Mouse (Mus musculus) lung, postnatal 36 days (tissue): ENCODE measurements at regions not wholly inside any gene's neighbourhood (a gene's known extent, or its start where the extent isn't known, plus 50 kb on each side); places are given as distances from the start of the nearest gene placed in this dataset.

ENCODE experiments used
- DNase-seq: peaks from one replicate; pipeline ENCODE4 v3.0.0; 2022; ENCODE audit warnings: mixed read lengths

DNA sequence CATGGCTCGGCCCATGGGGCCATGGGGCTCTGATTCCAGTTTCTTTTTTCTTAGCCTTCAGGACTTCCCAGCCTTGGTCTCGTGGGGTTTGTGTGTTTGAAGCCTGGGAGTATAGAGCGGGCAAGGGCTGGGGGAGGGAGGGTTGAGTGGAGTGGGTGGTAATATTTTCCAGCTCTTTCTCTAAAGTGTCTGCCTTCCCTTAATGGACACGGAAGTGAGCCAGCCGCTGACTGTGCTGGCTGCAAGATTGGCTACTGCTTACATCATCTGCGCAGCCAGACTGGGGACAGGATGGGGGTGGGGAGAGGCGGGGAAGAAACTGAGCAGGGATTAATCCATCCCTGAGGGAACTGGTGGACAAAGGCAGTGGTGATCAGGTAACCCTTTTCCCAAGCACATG, 52.3 kb downstream of the Tnp1 start:
- peak; percentile 51 for DNase-seq

DNA sequence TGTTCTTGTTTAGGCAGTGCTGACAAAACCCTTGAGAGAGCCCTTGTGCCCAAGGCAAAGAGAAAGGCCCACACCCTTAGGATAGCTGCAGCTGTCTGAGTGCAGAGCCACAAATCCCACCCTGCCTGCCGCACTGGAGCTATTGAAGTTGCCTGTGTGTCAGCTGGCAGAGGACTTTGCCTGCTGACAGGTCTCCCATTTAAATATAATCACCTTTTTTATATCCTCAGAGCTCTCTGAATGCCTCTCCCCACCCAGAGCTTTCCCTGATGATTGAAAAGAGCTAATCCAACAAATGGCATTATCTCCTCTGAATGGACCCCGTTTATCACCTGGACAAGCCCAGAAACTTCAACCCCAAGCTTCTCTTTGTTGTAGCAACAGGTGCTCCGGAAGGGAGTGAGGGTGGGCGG, 55.5 kb downstream of the Tnp1 start:
- no peak for DNase-seq

DNA sequence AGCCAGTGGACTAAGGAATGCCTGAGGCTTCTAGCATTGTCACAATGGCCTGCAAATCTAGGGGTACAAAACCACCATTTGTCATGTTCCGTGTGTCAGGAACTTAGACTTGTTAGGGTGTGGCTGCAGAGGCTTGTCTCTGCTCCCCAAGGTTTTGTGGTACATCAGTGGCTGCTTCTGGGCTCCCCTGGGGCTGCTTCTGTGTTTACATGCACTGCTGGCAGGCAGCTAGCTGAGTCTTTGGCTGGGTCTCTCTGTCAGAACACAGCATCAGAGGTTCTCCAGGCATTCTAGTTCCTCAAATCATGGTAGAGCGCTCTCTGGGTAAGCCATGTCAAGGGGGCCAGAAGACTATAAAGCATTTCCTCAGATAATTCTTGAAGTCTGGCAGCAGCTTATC, 60.3 kb downstream of the Tnp1 start:
- no peak for DNase-seq

DNA sequence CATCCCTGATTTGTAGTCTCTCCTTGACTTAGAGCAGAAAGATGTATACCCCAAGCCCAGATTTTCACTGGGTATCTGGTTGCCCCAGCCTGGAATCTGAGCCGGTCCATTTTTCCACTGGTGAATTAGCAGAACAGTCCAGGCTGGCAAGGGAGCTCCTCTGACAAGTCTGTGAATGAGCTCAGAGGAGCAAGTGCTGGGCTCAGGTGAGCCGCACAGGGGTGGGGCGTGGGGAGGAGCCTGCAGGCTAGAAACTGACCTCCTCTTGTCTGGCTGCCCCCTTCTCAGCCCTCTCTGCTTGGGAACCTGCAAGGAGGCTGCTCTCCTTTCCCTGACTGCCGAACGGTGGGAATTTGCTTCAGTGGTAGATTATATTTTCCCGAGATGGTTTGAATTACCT, 62.8 kb downstream of the Tnp1 start:
- DNase-seq = peak; percentile 32

DNA sequence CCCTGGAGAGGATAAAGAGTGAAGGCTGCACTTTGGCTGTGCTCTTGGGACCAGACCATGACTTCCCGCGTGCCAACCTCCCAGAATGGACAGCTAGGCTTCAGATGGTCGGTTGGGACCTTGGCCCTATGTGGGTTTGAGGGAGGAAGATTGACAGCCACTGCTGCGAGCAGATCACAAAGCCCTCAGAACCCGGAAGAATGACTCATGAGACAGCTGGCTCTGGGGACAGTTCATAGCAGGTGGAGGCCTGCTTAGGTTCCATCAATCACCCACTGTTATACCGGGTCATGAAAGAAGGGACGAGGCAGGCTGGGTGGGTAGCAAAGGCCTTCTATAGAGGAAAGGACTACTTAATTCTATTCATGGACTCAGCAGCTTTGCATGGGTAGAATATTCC, 63.9 kb downstream of the Tnp1 start:
- DNase-seq = no peak

DNA sequence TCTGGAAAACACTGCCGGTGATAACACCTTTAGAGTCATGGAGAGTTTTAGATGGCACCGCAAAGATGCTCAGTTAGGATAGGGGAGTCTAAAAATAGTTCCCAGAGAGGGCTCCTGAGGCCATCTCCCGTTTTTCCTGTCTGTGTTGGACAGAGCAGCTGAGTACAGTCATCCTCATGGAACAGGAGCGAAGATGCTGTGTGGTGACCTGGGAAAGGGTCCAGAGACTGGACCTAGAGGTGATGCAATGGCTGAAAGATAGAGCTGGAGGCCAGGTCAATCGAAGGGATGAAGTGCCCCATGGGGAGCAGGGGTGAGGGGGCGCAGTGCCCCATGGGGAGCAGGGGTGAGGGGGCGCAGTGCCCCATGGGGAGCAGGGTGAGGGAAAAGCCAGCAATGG, 64.3 kb downstream of the Tnp1 start:
- DNase-seq = no peak

DNA sequence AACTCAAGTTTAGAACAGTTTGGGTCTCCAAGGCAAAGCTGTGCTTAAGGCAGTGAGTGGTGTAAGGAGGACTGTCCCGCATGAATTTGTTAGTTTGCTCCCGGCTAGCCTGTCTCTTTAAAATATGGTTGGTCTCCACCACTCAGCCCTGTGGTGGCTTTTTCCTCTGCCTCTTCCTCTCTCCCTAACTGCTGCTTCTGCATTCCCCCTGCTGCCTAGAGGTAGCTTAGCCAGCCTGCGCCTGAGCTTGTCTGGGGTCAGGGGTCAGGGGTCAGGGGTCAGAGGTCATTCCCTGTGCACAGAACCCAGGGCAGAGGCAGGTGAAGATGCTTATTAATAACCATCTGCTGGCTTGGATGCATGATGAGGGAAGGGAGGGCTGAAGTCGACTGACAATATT, 69.5 kb downstream of the Tnp1 start:
- DNase-seq = no peak

DNA sequence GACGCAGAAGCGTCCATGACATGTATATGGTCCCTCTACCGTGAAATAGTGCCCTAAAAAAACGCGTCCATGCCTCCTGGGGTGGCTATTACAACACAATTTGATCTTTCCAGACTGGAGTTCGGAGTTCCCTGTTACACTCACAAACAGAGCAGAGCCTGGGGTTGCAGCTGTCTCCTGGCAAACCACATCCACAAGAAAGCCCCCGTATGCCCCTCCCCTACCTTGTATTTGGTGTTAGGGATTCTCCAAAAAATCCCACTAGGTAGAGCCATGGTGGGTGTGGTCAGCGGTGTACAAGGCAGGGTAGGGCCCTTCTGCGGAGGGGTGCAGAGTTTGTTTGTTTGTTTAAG, 70.0 kb downstream of the Tnp1 start:
- DNase-seq = no peak

DNA sequence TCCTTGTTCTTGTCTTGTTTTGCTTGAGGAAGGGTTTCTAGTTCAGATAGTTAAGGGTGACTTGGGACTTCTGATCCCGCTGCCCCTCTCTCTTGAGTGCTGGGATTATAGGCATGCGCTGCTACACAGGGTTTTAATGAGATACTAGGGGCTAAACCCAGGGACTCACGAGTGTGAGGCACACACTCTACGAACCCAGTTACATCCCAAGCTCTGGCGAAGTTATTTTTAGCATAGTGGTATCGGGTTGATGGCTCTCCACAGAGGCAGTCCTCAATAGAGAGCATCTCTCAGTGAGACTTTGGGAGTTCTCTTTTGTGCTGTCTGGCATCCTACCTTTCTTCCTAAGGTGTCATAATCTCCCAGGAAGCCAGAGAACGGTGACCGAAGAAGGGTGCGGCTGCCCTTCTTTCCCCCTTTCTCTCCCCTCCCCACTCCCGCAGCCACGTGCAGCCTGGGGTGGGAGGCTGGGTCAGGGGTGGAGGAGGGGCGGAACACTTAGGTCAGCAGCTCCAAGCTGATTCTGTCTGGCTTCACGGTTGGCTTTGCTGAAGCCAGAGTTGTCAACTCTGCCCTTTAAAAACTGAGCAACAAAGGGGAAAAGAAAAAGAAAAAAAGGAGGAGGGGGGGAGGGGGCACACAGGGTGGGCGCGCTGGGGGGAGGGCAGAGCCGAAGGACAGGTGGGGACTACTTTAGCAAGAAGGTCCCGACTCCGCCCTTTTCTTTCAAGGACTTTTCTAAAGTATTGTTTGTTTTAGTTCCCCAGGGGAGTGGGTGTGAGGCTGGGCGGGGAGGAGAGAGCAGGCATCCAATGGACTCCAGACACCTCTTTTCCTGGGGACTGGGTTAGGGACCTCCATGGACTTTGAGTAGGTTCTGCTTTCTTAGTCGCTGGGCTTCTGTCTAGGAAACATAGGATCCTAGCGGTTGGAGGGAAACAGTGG, 70.4 kb upstream of the Igfbp5 start:
- peak; percentile 32 for DNase-seq

DNA sequence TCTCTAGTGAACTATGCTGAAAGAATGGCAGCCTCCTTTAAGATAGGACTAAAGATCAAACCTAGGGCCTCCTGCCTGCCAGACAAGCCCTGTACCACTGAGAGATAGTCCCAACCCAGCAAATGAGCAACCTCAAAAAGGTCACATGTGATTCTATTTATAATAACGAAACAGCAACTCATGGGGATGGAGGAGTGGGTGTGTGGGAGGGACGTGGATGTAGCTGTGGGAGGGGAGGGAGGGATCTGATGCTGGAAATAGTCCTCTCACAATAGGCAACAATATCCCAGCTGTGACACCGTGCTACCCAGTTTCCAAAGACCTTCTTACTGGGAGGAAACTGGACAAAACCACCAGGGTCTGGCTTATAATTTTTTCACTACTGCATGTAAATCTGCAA, 69.5 kb upstream of the Igfbp5 start:
- DNase-seq = no peak

DNA sequence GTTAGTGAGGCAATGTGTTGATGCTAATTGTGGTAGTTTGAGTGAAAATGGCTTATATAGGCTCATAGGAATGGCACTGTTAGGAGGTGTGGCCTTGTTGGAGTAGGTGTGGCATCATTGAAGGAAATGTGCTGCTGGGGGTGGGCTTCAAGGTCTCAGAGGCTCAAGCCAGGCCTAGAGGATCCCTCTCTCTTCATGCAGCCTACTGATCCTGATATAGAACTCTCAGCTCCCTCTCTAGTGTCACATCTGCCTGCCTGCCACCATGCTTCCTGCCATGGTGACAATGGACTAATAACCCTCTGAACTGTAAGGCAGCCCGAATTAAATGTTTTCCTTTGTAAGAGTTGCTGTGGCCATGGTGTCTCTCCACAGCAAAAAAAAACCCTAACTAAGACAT, 68.4 kb upstream of the Igfbp5 start:
- no peak for DNase-seq

DNA sequence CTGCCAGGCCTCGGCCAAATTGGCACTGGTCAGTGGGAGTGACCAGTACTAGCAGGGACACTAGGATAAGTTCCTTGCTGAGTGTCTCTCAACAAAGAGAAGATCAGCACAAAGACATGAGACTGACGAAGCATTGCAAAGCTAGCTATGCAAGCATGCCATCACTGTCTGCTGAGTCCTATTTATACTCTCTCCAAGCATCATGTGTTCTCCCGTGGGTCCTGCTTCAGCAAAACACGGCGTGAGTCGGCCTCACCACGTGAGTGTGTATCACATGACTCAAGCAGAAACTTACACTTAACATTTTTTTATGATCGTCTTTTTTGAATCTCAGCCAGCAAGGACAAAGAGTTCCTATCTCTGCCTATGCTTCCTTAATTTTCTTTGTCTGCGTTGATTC, 67.7 kb upstream of the Igfbp5 start:
- DNase-seq = no peak

DNA sequence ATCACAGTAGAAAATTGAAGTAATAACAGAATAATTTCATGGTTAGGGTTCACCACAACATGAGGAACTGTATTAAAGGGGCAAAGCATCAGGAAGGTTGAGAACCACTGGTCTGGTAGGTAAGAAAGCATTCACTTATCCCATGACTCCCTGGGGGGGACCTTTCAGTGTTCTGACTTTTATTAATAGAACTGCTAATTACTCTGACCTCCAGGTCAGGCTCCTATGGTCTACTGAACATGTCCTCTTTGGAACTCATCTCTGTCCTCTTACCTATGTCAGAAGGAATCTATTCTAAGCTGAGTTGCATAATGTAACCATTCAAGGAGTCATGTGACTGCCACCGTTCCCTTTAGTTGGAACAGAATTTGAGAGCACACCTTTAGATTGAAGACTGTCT, 65.3 kb upstream of the Igfbp5 start:
- no peak for DNase-seq

DNA sequence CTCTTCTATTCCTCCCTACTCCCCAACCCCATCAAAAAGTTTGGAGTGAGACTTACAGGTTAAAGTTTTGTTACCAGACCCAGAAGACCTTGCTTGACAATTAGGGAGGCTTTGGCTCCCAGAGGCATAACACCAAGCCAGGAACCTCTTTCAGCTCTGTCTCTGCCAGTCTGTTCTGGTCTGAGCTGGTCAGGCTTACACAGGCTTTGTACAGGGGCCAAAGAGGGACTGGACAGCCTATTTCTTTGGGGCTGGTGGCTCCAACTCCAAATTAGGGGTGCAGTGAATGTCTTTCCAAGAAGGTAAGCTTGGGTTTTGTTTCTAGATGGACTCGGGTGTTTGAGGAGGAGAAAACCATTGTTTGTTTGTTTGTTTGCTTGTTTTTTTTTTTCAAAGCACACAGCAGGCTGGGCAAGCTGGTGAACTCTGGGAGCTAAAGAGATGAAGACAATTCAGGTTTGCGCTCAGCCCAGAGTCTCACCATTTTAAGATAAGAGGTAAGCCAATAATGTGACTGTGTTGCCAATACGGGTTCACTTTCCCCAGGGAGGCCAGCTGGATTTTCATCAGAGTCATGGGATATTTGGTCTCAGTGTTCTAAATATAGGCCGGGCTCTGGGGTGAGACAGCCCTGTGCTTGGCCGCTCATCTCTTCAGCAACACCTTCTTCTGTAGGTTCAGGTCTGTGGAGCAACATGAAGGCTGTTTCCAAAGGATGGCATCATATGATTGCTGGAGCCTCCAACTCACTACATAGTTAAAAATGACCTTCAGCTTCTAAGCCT, 62.2 kb upstream of the Igfbp5 start:
- DNase-seq = no peak

DNA sequence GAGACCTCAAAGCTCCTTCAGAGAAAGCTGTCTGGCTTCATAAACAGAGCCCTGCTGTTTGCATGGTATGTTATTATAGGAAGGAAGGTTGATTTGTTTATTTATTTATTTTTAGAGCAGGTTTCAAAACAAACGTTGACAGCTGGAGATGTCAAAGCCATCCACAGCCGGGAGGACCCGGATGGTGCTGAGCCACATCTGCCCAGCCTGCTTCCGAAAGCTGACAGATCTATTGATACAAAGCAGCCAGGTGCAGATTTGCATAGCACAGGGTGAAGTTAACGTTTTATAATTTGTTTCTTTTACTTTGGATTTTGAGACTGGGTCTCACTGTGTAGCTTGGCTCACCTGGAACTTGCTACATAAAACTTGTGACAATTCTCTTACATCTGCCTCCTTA, 61.5 kb upstream of the Igfbp5 start:
- DNase-seq = no peak

DNA sequence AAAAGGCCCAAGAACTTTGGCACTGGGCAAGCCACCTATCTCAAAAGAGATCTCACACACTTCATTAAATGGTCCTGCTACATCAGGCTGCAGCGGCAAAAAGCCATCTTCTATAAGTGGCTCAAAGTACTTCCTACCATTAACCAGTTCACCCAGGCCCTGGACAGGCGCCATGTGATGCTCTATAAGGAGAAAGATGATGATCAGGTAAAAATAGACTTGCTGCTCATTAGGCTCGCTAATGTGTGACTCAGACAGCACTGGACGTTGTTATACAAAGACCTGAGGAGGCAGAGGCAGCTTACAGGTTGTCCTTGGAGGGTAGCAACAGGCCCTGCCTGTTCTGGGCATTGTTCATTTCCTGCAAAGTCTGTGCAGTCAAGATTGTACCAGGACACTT, 60.4 kb upstream of the Igfbp5 start:
- DNase-seq = no peak

DNA sequence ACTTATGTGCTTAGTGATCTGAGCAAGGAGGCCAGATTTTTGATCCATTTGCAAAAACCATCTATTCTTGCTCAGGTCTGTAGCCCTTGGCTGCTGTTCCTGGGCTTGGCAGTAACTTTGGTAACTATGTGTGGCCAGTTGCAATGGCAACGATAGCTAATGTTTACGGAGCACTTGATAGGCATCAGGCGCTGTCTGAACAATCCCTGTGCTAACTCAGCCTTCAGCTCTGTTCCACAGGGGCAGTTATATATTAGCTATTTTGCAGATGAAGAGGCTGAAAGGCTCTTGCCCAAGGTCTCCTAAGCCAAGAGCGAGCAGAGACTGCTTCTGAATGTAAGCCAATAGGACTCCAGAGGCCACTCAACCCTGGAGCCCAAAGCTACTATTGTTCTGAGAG, 55.1 kb upstream of the Igfbp5 start:
- peak; percentile 78 for DNase-seq
